Mouse (Mus musculus) spleen, embryonic (tissue): Measurements from ENCODE around the gene Sgsh.

Experiments
- CTCF ChIA-PET: fragments of 350-600 bp; sonication (Branson Sonifier 250); formaldehyde crosslinking; loops from one replicate; lab custom pipeline; 2022; lab: Charles Lee

Gene Sgsh

GRCm38 (mm10) chr11:119310621-119311020 lies 44.7 kb downstream of the Sgsh start:
- CTCF ChIA-PET = no interaction called here

GRCm38 (mm10) chr11:119307916-119308315 lies 47.4 kb downstream of the Sgsh start:
- CTCF ChIA-PET = no interaction called here

DNA sequence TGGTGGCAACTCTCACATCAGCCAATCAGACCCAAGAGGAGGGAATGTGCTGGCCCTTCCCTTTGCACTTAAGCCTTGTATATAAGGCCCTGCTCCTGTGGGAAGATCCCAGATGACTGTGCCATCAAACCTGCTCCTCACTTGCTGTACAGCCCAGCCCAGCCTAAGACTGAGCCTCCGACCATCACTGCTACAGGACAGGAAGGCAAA lies 47.8 kb downstream of the Sgsh start, which contains the start of gene Card14:
TSS of gene Card14 (plus strand) at position 111 of the 210 bp plus-strand sequence.
- CTCF ChIA-PET = no interaction called here

DNA sequence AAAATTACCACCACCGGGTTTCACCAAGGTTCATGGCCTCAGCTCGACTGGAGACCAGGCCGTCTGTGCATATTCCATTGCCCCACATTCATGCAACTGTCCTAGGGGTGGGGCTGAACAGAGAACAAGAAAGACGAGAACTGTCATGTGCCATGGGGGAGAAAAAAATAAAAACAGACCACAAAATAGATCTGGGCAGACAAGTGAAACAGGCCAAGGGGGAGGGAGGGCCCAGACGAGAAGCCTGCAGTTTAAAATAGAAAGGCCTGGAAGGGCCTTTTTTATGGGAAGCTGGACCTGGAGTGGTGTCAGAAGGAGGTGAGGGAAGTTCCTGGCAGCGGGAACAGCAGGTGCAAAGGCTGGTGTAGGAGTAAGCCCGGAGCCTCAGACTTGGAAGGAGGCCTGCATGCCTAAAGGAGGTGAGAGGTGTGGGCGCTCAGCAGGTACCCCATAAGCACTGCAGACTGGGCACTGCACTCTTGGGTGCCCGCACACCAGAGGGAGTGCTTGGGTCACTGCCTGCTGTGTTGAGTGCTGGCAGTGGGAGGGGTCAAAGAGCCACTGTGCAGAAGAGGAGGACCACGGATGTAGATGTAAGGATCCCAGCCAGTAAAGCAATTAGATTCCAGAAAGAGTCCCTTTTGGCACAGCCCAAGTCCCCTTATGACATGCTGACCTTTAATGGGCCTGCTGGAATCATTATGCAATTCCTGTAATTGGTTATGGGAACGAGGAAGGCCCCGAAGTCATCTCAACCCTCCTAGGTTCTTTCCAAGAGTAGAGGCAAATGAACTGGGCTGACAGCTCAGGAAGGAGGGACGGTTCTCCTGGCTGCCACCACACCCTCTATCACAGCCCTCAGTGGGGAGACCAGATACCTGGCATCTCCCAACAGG lies 48.3 kb downstream of the Sgsh start:
- CTCF ChIA-PET = no interaction called here

DNA sequence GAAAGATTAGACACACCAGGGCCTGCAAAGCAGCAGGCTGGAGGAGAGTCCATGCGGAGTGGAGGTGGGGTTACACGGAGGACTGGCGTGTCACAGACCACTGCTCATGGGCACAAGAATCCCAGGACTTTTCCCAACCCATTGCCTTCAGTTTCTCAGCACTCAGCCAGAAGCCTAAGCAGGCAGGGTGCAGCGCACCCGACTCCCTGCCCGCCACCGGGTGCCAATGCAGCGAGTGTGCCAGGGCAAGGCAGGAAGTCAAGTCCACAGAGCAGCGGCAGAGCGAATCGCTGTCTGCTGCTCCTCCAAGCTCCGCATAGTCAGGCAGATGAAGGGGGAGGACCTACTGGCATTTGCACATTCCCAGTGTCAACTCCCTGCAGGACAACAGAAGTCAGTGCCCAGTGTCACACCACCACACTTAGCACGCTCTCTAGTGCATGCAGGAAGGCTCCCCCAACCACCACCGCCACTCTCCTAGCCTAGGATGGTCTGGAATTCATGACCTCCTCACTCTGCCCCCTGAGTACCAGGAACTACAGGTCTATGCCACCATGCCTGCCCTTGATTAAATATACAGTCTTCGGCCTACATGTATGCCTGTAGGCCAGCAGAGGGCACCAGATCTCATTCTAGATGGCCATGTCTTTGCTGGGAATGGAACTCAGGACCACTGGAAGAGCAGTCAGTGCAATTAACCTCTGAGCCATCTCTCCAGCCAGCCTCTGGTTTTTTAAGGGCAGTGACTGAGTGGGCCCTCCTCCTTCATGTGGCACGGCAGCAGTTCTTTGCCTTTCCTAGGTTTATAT lies 50.2 kb downstream of the Sgsh start:
- CTCF ChIA-PET = no interaction called here

DNA sequence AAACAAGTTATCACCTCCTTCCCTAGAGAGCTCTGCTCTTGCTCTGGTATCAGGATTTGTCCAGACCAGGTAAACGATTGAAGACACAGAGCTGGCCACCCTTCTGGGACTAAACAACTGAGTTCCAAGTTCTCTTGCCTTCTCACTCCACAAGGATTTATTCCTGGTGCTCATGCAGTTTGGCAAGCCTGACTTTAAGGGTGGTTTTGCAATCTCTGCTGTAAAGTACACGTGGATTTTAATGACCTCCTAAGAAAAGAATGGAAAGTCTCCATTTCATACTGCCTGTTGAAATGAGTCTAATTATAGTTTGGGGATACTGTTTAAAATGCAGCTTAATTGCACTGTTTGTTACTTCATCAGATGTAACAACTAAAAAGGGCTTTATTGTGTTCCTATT lies 54.4 kb downstream of the Sgsh start:
- CTCF ChIA-PET = interaction anchor here (0.7 to 1.9 kb wide), 2 partner anchors 32 kb away, joined by 3 to 6 read pairs; no protein-coding TSS in a partner anchor

- CTCF ChIA-PET = interaction anchor here (0.7 to 1.9 kb wide), 2 partner anchors 32 to 33 kb away, joined by 3 to 6 read pairs; no protein-coding TSS in a partner anchor
Observed at GRCm38 (mm10) chr11:119300246-119300935, 54.9 kb downstream of the Sgsh start.

DNA sequence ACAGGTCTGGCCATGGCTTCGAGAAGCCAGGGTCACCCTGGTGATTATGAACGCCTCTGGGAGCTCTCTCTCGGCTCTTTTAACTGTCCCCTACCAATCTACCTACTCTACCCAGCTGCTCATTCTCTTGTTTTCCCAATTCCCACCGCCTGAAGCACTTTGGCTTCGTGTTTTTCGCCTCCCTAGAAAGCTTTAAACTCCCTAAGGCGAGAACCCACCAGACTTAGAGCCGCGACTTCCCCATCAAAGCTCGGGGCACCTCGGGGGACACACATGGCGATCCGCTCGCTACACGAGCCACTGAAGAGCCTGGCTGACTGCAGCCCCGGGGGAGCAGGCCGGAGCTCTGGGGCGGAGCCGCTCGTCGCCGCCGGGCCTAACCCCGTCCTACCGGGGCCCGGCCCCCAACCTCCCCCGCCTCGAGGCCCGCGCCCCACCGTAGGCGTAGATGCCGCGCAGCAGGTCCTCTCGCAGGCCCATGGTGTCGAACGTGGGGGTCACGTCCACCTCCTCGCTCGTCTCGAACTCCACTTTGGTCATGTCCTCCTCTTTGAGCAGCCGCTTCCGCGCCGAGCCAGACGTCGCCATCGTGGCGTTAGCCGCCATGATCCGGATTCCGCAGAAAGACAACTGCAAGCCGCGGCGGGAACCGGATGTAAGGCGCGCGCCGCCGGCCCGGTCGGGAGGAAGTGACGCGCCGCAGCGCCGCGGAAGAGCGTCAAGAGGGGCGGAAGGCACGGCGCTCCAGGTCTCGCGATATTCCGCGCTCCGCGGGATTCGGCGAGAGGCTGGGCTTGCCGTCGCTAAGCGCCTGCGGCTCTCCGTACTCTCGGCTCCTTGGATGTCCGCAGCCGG lies 55.7 kb downstream of the Sgsh start, which contains the start of gene Eif4a3:
TSS of gene Eif4a3 (minus strand) at position 699 of the 855 bp plus-strand sequence.
- CTCF ChIA-PET = interaction anchor here (1.9 kb wide), 1 partner anchor 31 kb away, joined by 6 read pairs; no protein-coding TSS in a partner anchor

- CTCF ChIA-PET = interaction anchor here (1.9 kb wide), 1 partner anchor 30 kb away, joined by 6 read pairs; no protein-coding TSS in a partner anchor
Observed at GRCm38 (mm10) chr11:119298917-119299316, 56.4 kb downstream of the Sgsh start.

- CTCF ChIA-PET = interaction anchor here (0.9 kb wide), 1 partner anchor 53 kb away, joined by 3 read pairs; no protein-coding TSS in a partner anchor
Observed at GRCm38 (mm10) chr11:119297996-119298395, 57.3 kb downstream of the Sgsh start.
